Mouse (Mus musculus): ENCODE results near the gene Prss28.

Prss28 gene

DNA sequence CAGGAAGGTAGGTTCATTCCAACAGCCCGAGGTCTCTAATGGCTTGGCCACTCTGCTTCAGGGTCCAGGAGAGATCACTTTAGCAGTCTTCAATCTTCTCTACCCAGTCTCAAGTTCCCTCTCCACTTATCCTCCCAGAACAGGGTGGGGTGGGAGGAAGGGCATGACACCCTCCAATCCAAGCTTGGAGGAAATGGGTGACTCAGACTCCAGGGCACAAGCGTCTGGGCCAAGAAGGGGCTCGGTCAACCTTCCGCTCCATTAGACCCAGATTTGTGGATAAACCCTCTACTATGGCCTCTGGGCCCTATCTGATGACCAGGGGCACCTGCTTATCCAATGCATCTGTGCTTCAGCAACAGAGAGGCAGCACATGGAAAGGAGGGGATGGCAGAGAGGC, 37.0 kb downstream of the Prss28 start, which contains the start of gene Tpsab1:
Gene Tpsab1, minus strand, starts transcription at position 101 of the 400 bp plus-strand sequence.
- no peak for DNase-seq

DNA sequence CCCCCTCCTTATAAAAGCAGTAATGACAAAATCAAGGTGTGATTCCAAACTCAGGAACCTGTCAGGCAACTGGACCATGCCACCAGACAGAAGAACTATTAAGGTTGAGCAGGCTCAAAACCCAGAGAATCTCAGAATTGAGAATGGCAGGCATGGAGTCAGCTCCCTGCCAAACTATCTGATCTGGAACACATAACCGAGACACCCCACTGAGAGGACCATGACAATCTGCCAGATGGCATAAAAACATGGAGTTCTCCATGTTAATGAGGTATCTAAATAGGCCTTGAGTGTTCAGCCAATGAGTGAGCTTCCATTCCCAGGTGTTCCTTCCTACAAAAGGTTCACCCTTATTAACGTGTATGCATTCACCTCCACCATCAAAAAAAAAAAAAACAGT, 52.8 kb downstream of the Prss28 start:
- DNase-seq = no peak

Data from kidney, postnatal 4 days (tissue).